Mouse (Mus musculus) spleen, adult 2 months (tissue): Measurements from ENCODE around the gene Chst1.

ENCODE experiments used
- CTCF ChIP-seq: fragments of 200-500 bp; IDR thresholded peaks from 2 replicates; pipeline ENCODE4 v1.5.1; 2011; ENCODE audit warnings: mild to moderate bottlenecking, inconsistent platforms; ENCODE audit not compliant: insufficient read depth, insufficient read length, insufficient replicate concordance; ENCODE audit errors: extremely low read depth
- POLR2A ChIP-seq: fragments of 200-500 bp; IDR thresholded peaks from 2 replicates; pipeline ENCODE4 v1.6.1; 2011; ENCODE audit warnings: low read depth, low read length, inconsistent platforms

DNA sequence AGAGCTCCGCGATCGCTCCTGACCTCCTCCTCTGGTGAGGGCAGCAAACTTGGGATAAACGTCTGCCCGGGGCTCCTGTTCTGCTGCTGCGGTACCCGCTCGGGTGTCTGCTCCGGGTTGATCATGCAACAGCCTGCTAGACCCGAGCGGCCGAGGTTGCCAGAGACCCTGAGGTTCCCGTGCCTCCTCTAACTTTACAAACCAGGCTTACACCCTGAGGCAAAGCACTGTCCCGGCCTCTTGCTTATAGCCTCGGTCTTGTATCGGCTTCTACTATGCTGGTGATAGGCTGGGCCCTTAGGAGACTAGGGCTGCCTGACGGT lies 802 bp downstream of the Chst1 start:
- no peak for TF ChIP-seq CTCF
- no peak for TF ChIP-seq POLR2A
